Mouse (Mus musculus) CD4-positive, CD25-positive, alpha-beta regulatory T cell, adult 2 months (primary cell): ENCODE measurements around the gene Usp20.
A peak's percentile ranks its signal among the peaks of the same experiment; 100 is the strongest.

Source experiments
- DNase-seq: peaks from one replicate; pipeline ENCODE4 v3.0.0-alpha.2; 2012; ENCODE audit warnings: low read depth, low spot score

The Usp20 gene

DNA sequence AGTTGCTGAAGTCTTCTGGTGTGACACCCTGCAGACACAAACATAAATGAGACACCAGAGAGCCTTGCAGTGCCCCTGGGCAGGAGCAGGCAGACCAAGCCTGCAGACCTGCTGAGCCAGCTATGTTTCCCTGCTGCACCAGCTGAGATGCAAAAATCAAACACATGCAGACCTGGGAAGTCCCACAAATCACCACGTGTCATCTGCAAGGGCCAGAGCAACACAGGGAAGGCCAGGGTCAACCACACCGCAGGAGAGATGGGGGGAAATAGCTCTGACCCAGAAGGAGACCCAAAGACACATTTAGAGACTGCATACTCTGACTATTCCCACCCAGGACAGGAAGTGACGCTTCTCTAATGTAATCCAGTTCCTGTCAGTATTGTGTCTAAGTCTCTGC is 58.4 kb downstream of the Usp20 start:
- DNase-seq, result no peak

DNA sequence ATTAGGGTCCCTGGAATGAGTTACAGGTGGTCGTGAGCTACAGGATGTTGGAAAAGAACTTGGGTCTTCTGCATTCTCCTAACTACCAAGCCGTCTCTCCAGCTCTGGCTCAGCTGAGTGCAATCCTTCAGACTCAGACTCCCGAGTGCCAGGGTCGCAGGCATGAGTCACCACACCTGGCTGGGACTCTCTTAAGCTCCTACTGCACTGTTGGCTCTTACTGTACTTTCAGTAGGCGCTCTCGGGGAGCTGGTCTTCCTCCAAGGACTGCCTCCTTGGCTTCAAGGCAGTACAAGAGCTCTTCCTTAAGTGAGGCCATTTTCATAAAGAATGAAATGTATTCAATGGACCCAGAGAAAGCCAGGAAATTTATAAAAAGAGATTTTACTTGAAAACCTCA is 59.3 kb downstream of the Usp20 start:
- DNase-seq, result no peak

DNA sequence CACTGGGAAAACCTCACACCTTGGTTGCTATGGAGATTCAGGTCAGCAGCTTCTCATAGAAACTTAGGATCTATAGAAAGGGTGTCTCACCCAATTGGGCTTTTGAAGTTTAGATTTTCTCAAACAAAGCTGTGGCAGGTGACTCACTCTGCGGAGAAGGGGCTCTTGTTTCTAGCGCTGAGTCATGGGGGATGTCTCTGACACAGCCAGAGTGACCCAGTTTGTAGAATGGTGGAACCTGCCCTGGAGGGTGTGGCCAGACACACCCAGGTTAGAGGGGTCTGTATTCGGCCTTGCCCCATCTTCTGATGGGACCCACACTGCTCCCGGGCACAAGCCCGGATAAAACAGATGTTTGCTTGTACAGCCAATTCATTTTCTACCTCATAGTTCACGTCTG is 60.8 kb downstream of the Usp20 start:
- DNase-seq, result no peak

GRCm38 (mm10) chr2:31043856-31044255 is 61.8 kb downstream of the Usp20 start:
- DNase-seq, result no peak

- DNase-seq, result no peak
These were observed 66.0 kb downstream of the Usp20 start for GRCm38 (mm10) chr2:31048037-31048436.

- DNase-seq, result no peak
These were observed 70.4 kb downstream of the Usp20 start for GRCm38 (mm10) chr2:31052441-31052840.

DNA sequence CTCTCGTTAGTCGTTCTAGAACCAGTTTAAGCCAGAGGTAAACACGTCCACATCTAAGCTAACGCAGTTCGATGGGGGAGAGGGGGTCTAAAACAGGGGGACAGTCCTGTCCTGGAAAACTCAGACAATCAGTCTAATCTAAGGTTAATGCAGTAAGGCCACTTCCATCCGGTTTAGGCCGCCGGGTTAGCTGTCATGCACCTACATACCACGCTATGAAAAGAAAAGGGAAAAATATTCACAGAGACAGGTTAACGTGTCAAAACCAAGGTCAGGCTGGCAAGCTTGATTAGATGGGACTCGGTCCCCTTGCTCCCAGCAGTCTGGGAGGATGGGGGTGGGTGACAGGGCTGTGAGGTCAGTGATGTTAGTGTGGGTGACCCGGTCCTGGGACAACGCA is 71.3 kb downstream of the Usp20 start:
- no peak for DNase-seq

- no peak for DNase-seq
These were observed 71.8 kb downstream of the Usp20 start for GRCm38 (mm10) chr2:31053851-31054340.

DNA sequence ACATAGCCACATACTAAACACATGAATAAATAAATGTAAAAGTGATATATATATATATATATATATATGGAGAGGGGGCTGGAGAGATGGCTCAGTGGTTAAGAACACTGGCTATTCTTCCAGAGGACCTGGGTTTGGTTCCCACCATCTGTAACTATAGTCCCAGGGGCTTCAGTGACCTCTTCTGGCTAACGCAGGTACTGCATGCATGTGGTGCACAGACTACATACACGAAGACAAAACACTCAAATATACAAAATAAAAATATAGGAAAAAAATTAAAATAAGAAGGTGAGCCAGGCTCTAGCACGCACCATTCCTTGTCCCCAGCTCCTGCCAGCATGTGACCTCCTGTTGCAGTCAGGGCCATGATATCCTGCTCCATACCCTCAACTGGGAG is 74.0 kb downstream of the Usp20 start:
- DNase-seq, result peak; percentile 42

GRCm38 (mm10) chr2:31057549-31058177 is 75.6 kb downstream of the Usp20 start:
- no peak for DNase-seq

DNA sequence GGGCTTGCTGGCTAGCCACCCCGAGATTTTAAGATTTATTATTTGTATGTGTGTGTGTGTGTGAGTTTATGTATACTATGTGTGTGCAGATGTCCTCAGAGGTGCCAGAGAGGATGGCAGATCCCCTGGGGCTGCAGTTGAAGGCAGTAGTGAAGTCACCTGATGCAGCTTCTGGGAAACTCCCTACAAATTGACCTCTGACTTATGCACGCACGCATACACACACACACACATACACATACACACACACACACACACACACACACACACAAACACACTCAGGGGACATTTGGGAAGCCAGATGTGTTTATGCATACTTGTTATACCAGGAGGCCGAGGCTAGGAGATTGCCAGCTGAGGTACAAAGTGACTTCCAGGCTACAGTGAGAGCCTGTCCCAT is 76.4 kb downstream of the Usp20 start:
- DNase-seq, result no peak

- DNase-seq, result peak; percentile 61
These were observed 78.2 kb downstream of the Usp20 start for GRCm38 (mm10) chr2:31060271-31060670.

DNA sequence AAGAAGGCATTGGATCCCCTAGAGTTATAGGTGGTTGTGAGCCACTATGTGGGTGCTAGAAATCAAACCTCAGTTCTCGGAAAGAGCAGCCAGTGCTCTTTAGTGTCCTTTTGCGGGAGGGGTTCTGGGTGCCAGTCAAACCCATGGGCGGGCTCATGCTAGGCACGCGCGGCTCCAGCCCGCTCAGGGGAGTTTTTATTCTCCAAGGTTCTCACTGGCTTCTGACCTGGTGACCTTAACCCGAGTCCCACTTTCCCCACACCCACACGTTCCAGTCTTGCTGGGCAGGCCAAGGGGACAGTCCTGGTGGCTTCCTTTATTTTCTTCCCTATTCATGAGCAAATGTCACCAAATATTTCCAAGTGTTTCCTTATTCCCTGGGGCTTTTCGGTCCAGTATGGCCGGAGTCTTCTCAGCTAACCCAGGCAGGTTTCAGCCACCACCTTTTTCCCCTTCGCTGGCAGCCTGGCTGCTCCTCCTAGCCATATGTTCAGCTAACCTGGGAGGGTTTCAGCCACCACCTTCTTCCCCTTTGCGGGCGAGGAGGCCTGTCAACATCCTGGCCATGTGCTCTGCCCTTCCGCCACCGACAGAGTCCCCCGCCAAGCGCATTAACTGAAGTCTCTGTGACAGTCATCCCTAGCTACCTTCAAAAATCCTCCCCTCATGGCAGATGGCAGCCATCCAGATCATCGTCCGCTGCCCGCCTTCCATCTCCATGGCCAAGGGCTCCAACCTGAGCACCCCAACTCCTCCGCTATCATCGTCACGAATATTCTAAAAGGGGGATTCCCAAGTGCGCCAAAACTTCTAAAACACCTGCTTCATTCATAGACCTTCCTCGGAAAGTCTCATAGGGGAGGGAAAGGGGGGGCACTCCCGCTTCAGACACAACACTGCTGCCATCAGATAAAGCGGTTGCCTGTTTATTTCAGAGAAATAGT is 79.0 kb downstream of the Usp20 start:
- peak; percentile 89 for DNase-seq

GRCm38 (mm10) chr2:31061868-31062628 is 80.0 kb downstream of the Usp20 start:
- DNase-seq, result peak; percentile 80

- no peak for DNase-seq
These were observed 84.1 kb downstream of the Usp20 start for GRCm38 (mm10) chr2:31066019-31066789.

DNA sequence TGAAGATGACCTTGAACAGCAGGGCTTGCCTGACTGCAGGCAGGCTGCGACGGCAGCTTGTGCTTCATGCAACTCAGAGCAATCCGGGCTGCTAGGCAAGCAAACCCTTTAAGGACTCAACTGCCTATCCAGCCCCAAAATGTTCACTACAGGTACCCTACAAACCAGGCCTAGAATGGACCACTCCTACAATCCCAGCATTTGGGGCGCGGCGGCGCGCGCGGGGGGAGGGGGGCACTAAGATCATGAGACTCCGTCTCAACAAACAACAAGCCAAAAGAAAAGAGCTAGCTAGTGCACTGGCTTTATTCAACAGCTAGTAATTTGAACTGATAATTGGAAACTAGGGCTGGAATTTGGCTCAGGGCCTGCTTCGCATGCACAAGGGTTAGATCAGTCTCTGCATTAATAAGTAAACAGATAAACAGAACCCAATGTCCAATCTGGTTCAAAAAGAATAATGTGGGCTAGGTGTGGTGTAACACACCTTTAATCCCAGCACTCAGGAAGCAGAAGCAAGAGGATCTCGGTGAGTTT is 85.0 kb downstream of the Usp20 start:
- no peak for DNase-seq

DNA sequence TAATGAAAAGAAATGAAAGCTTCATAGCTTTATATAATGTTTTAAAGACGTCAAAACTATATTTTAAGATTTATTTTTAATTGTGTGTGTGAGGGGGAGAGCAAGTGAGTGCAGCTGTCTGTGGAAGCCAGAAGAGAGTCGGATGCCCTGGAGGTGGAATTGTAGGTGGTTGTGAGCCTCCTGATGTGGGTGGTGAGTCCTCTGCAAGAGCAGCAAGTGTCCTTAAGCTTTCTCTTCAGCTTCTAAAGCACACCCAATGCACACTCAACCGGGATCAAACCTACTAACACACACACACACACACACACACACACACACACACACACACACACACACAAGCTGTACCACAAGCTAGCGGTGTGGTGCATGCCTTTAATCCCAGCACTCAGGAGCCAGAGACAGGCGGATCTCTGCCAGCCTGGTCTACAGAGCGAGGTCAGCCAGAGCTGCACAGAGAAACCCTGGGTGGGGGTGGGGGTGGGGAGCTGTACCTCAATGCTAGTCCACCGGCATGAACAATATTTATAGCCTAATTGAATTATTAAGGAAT is 85.7 kb downstream of the Usp20 start:
- DNase-seq, result no peak

GRCm38 (mm10) chr2:31068246-31069113 is 86.4 kb downstream of the Usp20 start:
- no peak for DNase-seq

- no peak for DNase-seq
These were observed 87.0 kb downstream of the Usp20 start for GRCm38 (mm10) chr2:31069114-31069445.

DNA sequence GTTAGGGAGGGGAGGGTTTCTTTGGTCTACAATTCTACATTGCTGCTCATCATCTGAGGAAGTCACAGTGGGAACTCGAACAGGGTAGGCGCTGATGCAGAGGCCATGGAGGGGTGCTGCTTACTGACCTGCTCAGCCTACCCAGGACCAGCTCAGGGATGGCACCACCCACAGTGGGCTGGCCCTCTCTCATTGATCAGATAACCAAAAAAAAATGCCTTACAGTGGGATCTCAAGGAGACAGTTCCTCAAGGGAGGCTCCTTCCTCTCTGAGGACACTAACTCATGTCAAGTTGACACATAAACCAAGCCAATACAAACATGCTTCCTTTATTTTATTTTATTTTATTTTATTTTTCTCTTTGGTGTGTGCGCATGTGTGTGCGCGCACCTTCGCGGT is 87.4 kb downstream of the Usp20 start:
- no peak for DNase-seq
